Mouse (Mus musculus) heart, embryonic 13.5 days (tissue): ENCODE measurements at regions not wholly inside any gene's neighbourhood (a gene's known extent, or its start where the extent isn't known, plus 50 kb on each side); places are given as distances from the start of the nearest gene placed in this dataset.
"Not testable (repeated sequence)": the region's sequence is repeated elsewhere in the genome, so short reads cannot be mapped to it uniquely, and the experiment has no call there.

ENCODE experiments used
- ATAC-seq: fragments of 200-750 bp; cut with Nextera tagmentation; 2 replicates; pipeline ENCODE4 v1.8.0; 2017; ENCODE audit warnings: moderate TSS enrichment; ENCODE audit not compliant: insufficient number of reproducible peaks, low FRiP score, low TSS enrichment; ENCODE audit errors: extremely low read depth
- H3K27ac ChIP-seq: fragments of 300-500 bp; sonication (generic); replicated peaks from 2 replicates; pipeline ENCODE4 v1.5.1; 2015; ENCODE audit warnings: moderate library complexity, mild to moderate bottlenecking, inconsistent platforms
- H3K27me3 ChIP-seq: fragments of 300-500 bp; sonication (generic); replicated peaks from 2 replicates; pipeline ENCODE4 v1.6.1; 2015; ENCODE audit warnings: mild to moderate bottlenecking, inconsistent platforms
- H3K36me3 ChIP-seq: fragments of 300-500 bp; sonication (generic); 2 replicates; pipeline ENCODE4 v1.6.1; 2015; ENCODE audit warnings: mild to moderate bottlenecking, inconsistent platforms
- H3K4me1 ChIP-seq: fragments of 300-500 bp; sonication (generic); 2 replicates; pipeline ENCODE4 v1.6.1; 2015; ENCODE audit warnings: inconsistent platforms
- H3K4me2 ChIP-seq: fragments of 300-500 bp; sonication (generic); 2 replicates; pipeline ENCODE4 v1.6.1; 2015; ENCODE audit warnings: inconsistent platforms, mild to moderate bottlenecking, moderate library complexity
- H3K4me3 ChIP-seq: fragments of 300-500 bp; sonication (generic); 2 replicates; pipeline ENCODE4 v1.5.1; 2015; ENCODE audit warnings: moderate library complexity, mild to moderate bottlenecking, inconsistent platforms
- H3K9ac ChIP-seq: fragments of 300-500 bp; sonication (generic); 2 replicates; pipeline ENCODE4 v1.6.1; 2015; ENCODE audit warnings: inconsistent platforms, mild to moderate bottlenecking, moderate library complexity
- H3K9me3 ChIP-seq: fragments of 300-500 bp; sonication (generic); 2 replicates; pipeline ENCODE4 v1.6.1; 2016; ENCODE audit warnings: inconsistent platforms
- WGBS: fragments of 180-500 bp; shearing (Covaris S2); methylation state at CpG from one replicate; pipeline ENCODE4 v1.1.7; 2015; ENCODE audit warnings: mixed read lengths; 5-methylcytosine and 5-hydroxymethylcytosine counted together

GRCm38 (mm10) chr8:30063148-30063547 lies 2615.7 kb downstream of the Poteg start:
- no peak for ATAC-seq
- 74% methylated on average over 3 of the region's 3 CpGs for WGBS
- Histone ChIP-seq H3K9ac (no peak overlapping the region), H3K4me3 (no peak overlapping the region), H3K9me3 (no peaks in the 10 kb centered on the region), H3K27me3 (no peaks in the 10 kb centered on the region), H3K4me2 (no peak overlapping the region), H3K27ac (no peak overlapping the region), H3K4me1 (no peaks in the 10 kb centered on the region), H3K36me3 (no peaks in the 10 kb centered on the region)

- Histone ChIP-seq H3K4me3 (no peak overlapping the region), H3K27me3 (no peaks in the 10 kb centered on the region), H3K9me3 (no peaks in the 10 kb centered on the region), H3K4me2 (no peak overlapping the region), H3K9ac (no peak overlapping the region), H3K36me3 (no peaks in the 10 kb centered on the region), H3K4me1 (no peaks in the 10 kb centered on the region), H3K27ac (no peak overlapping the region)
- no peak for ATAC-seq
Measured at GRCm38 (mm10) chr8:30077726-30078125, 2630.3 kb downstream of the Poteg start.

- H3K9me3 ChIP-seq: no peaks in the 10 kb centered on the region
- no peak overlapping the region for H3K4me2 ChIP-seq
- no peaks in the 10 kb centered on the region for H3K36me3 ChIP-seq
- no peak for ATAC-seq
- 49% methylated on average over 3 of the region's 3 CpGs for WGBS
- H3K4me1 ChIP-seq: no peaks in the 10 kb centered on the region
- H3K27me3 ChIP-seq: no peaks in the 10 kb centered on the region
- H3K27ac ChIP-seq: no peak overlapping the region
- H3K9ac ChIP-seq: no peak overlapping the region
- H3K4me3 ChIP-seq: no peak overlapping the region
Measured at GRCm38 (mm10) chr8:30127766-30128165, 2680.3 kb downstream of the Poteg start.

DNA sequence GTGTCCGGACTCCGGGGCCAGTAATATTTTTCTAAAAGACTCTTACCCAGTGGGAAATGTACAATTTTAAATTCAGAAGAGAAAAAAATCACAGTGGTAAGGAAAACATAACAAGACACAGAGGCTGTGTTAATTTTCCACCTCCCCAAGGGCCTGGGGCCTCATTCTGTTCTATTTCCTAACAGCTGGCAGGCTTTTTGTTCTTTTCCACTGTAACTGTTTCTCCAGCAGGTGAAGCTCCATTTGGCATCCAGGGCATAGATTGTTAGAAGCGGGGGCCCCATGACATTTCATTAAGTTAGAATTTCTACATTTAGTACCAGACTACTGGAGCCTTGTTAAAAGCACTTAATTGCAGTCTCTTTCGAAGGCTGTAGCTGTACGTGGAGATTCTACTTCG lies 2687.5 kb downstream of the Poteg start:
- ATAC-seq: no peak
- WGBS: 81% methylated on average over 6 of the region's 6 CpGs
- no peaks in the 10 kb centered on the region for H3K9me3 ChIP-seq

DNA sequence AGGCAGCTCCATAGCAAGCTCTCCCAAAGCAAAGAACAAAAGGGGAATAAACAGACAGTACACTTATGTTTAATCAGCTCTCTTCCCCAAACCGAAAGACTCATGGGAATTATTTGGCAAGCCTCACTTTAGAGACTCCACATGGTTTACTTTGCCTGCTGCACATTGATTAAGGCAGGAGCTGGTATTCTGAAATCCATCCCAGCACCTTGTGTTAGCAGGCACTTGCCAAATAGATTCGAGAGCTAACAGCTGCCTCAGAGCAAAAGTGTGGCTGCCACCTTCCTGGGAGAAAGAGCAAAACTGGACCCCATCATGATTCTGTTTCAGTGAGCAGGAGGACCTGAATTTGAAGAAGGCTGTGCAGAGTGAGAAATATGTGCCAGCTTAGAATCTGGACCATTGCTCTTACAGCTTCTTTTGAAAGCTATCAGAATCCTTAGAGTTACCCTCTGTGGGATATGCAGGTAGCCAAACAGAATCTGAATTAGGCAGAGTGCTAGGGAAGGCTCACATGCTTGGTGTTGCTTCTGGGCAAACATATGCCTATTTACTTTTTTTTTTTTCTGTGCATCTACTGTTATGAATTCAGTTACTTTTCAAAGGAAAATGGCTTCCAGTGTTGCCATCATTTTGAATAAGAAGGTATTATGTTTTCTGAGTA lies 2703.8 kb downstream of the Poteg start:
- H3K4me3 ChIP-seq: no peak overlapping the region
- H3K9ac ChIP-seq: no peak overlapping the region
- WGBS: 56% methylated on average over 2 of the region's 2 CpGs
- no peaks in the 10 kb centered on the region for H3K27me3 ChIP-seq
- no peak overlapping the region for H3K27ac ChIP-seq
- no peak for ATAC-seq
- H3K4me1 ChIP-seq: no peaks in the 10 kb centered on the region
- no peaks in the 10 kb centered on the region; the same call in 1 of the 2 replicates for H3K9me3 ChIP-seq
- no peak overlapping the region for H3K4me2 ChIP-seq
- no peaks in the 10 kb centered on the region for H3K36me3 ChIP-seq

More for the DNA sequence above, 2687.5 kb downstream of the Poteg start:
- Histone ChIP-seq H3K36me3 (no peaks in the 10 kb centered on the region), H3K9ac (no peak overlapping the region), H3K4me2 (no peak overlapping the region), H3K4me1 (no peaks in the 10 kb centered on the region), H3K27ac (no peak overlapping the region), H3K27me3 (no peaks in the 10 kb centered on the region), H3K4me3 (no peak overlapping the region)

GRCm38 (mm10) chr8:30152921-30153320 lies 2705.5 kb downstream of the Poteg start:
- Histone ChIP-seq H3K9ac (no peak overlapping the region), H3K4me2 (no peak overlapping the region), H3K27me3 (no peaks in the 10 kb centered on the region), H3K27ac (no peak overlapping the region), H3K4me3 (no peak overlapping the region), H3K4me1 (no peaks in the 10 kb centered on the region), H3K9me3 (no peaks in the 10 kb centered on the region; the same call in 1 of the 2 replicates), H3K36me3 (no peaks in the 10 kb centered on the region)
- ATAC-seq: no peak
- 71% methylated on average over 4 of the region's 4 CpGs for WGBS

- WGBS: 62% methylated on average over 1 of the region's 1 CpGs
- Histone ChIP-seq H3K4me1 (no peaks in the 10 kb centered on the region), H3K4me3 (no peak overlapping the region), H3K36me3 (no peaks in the 10 kb centered on the region), H3K4me2 (no peak overlapping the region), H3K9ac (no peak overlapping the region), H3K27ac (no peak overlapping the region), H3K27me3 (no peaks in the 10 kb centered on the region), H3K9me3 (no peaks in the 10 kb centered on the region)
- ATAC-seq: no peak
Measured at GRCm38 (mm10) chr8:30171881-30172280, 2724.4 kb downstream of the Poteg start.

- not testable (repeated sequence) for ATAC-seq, H3K9ac ChIP-seq, H3K4me2 ChIP-seq, H3K9me3 ChIP-seq, H3K27me3 ChIP-seq, H3K36me3 ChIP-seq, H3K4me3 ChIP-seq, H3K4me1 ChIP-seq, H3K27ac ChIP-seq
Measured at GRCm38 (mm10) chr8:30202746-30203145, 2755.3 kb downstream of the Poteg start.

- no peaks in the 10 kb centered on the region for H3K9me3 ChIP-seq
- no peak overlapping the region for H3K27ac ChIP-seq
- ATAC-seq: no peak
- no peaks in the 10 kb centered on the region for H3K27me3 ChIP-seq
- H3K4me2 ChIP-seq: no peak overlapping the region
- 76% methylated on average over 5 of the region's 5 CpGs for WGBS
- no peaks in the 10 kb centered on the region for H3K36me3 ChIP-seq
- no peak overlapping the region for H3K9ac ChIP-seq
- no peak overlapping the region for H3K4me3 ChIP-seq
- H3K4me1 ChIP-seq: no peaks in the 10 kb centered on the region
Measured at GRCm38 (mm10) chr8:30227354-30227753, 2779.9 kb downstream of the Poteg start.

GRCm38 (mm10) chr8:30233266-30233665 lies 2785.8 kb downstream of the Poteg start:
- Histone ChIP-seq H3K27me3 (no peaks in the 10 kb centered on the region), H3K36me3 (no peaks in the 10 kb centered on the region), H3K4me3 (no peak overlapping the region), H3K4me2 (no peak overlapping the region), H3K4me1 (no peaks in the 10 kb centered on the region), H3K27ac (no peak overlapping the region), H3K9ac (no peak overlapping the region), H3K9me3 (no peaks in the 10 kb centered on the region)
- 69% methylated on average over 1 of the region's 1 CpGs for WGBS
- no peak for ATAC-seq

GRCm38 (mm10) chr8:30251797-30252196 lies 2804.3 kb downstream of the Poteg start:
- Histone ChIP-seq H3K9ac (no peak overlapping the region), H3K9me3 (no peaks in the 10 kb centered on the region), H3K36me3 (no peaks in the 10 kb centered on the region), H3K4me1 (no peaks in the 10 kb centered on the region), H3K4me3 (no peak overlapping the region), H3K4me2 (no peak overlapping the region), H3K27me3 (no peaks in the 10 kb centered on the region), H3K27ac (no peak overlapping the region)
- ATAC-seq: no peak
- 78% methylated on average over 3 of the region's 3 CpGs for WGBS
